Mouse (Mus musculus) erythroid progenitor cell, adult 5-6 weeks (primary cell): ENCODE data around the gene Otulin. TPM values are rescaled to one million over a fixed set of nuclear protein-coding genes. Genes with fewer than 3 reads are reported as not detected.
A peak's percentile ranks its signal among the peaks of the same experiment; 100 is the strongest.

Source experiments
- ATAC-seq: replicated peaks from 2 replicates; pipeline ENCODE4 v1.8.0; 2016; ENCODE audit warnings: moderate number of reproducible peaks, mild to moderate bottlenecking, moderate TSS enrichment, inconsistent platforms; ENCODE audit not compliant: poor library complexity, low FRiP score, severe bottlenecking
- total RNA-seq, 2 experiments: library from RNA; stranded (forward) in 1 of 2; stranded (reverse) in 1 of 2; fragments of 150-400 nt in 1 of 2; fragments of 186-747, 209-891 nt in 1 of 2; gene quantifications; 2 replicates each; pipeline versions ENCODE4 v1.2.3 to v1.2.4; 2015 to 2017; ENCODE audit warnings: low replicate concordance in 2 of 2

The Otulin gene
- total RNA-seq (2015; ENCODE audit: low replicate concordance) (22.0 and 24.7 TPM in 2 replicates), total RNA-seq (2017; ENCODE audit: low replicate concordance) (15.7 and 21.9 TPM in 2 replicates)

GRCm38 (mm10) chr15:27630601-27631383, at the start of gene Otulin:
TSS of gene Otulin (minus strand) at chr15:27630693.
- ATAC-seq, result peak; percentile 96

- no peak for ATAC-seq
Measured at GRCm38 (mm10) chr15:27678511-27678910, 48.0 kb upstream of the Otulin start.

- ATAC-seq, result no peak
Measured at GRCm38 (mm10) chr15:27677801-27678200, 47.3 kb upstream of the Otulin start.

GRCm38 (mm10) chr15:27676211-27676610, 45.7 kb upstream of the Otulin start:
- no peak for ATAC-seq

GRCm38 (mm10) chr15:27675122-27675521, 44.6 kb upstream of the Otulin start:
- ATAC-seq, result no peak

GRCm38 (mm10) chr15:27674041-27674440, 43.5 kb upstream of the Otulin start:
- ATAC-seq, result no peak

- ATAC-seq, result no peak
Measured at GRCm38 (mm10) chr15:27673151-27673550, 42.7 kb upstream of the Otulin start.

- no peak for ATAC-seq
Measured at GRCm38 (mm10) chr15:27672259-27672658, 41.8 kb upstream of the Otulin start.

GRCm38 (mm10) chr15:27671612-27672245, 41.2 kb upstream of the Otulin start:
- ATAC-seq, result no peak

- ATAC-seq, result no peak
Measured at GRCm38 (mm10) chr15:27670708-27671107, 40.2 kb upstream of the Otulin start.

- ATAC-seq, result no peak
Measured at GRCm38 (mm10) chr15:27669931-27670411, 39.5 kb upstream of the Otulin start.

GRCm38 (mm10) chr15:27669276-27669675, 38.8 kb upstream of the Otulin start:
- no peak for ATAC-seq

GRCm38 (mm10) chr15:27668557-27668956, 38.1 kb upstream of the Otulin start:
- ATAC-seq, result no peak

GRCm38 (mm10) chr15:27668001-27668461, 37.5 kb upstream of the Otulin start:
- no peak for ATAC-seq

GRCm38 (mm10) chr15:27666911-27667539, 36.5 kb upstream of the Otulin start:
- ATAC-seq, result no peak

GRCm38 (mm10) chr15:27665392-27665911, 35.0 kb upstream of the Otulin start:
- no peak for ATAC-seq

- no peak for ATAC-seq
Measured at GRCm38 (mm10) chr15:27664126-27664525, 33.6 kb upstream of the Otulin start.

- ATAC-seq, result no peak
Measured at GRCm38 (mm10) chr15:27662699-27663098, 32.2 kb upstream of the Otulin start.

- no peak for ATAC-seq
Measured at GRCm38 (mm10) chr15:27661696-27662095, 31.2 kb upstream of the Otulin start.

GRCm38 (mm10) chr15:27659592-27660244, 29.2 kb upstream of the Otulin start:
- ATAC-seq, result peak; percentile 68
